Mouse (Mus musculus) thymus, postnatal 14 days (tissue): ENCODE results near the gene Abi3.
"Not testable (repeated sequence)": the region's sequence is repeated elsewhere in the genome, so short reads cannot be mapped to it uniquely, and the experiment has no call there.

Source experiments
- DNase-seq: peaks from one replicate; pipeline ENCODE4 v3.0.0; 2021

Abi3 gene

GRCm38 (mm10) chr11:95842074-95842681 is at the start of gene Abi3:
Gene Abi3, minus strand, starts transcription at chr11:95842476.
- peak; percentile 91 for DNase-seq

DNA sequence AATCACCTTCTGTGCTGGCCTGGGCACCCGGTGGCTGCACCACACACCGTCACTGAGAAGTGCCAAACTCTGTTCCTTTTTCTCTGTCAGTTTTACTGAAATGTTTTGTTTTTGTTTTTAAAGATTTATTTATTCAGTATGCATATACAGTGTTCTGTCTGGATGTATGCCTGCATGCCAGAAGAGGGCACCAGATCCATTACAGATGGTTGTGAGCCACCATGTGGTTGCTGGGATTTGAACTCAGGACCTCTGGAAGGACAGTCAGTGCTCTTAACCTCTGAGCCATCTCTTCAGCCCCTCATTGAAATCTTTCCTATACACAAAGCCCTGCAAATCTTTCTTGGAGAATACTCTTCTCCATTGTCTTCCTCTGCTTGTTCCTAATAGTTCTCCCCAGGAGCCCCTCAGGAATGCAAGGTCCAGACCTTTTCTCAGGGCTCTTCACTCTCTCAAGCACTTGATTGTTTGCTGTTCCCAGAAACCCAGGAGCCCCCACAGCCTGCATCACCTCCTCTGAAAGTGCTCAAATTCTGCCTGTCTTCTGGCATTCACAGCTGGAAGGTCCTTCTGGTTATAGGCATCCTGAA is 48.3 kb upstream of the Abi3 start:
- DNase-seq: no peak

DNA sequence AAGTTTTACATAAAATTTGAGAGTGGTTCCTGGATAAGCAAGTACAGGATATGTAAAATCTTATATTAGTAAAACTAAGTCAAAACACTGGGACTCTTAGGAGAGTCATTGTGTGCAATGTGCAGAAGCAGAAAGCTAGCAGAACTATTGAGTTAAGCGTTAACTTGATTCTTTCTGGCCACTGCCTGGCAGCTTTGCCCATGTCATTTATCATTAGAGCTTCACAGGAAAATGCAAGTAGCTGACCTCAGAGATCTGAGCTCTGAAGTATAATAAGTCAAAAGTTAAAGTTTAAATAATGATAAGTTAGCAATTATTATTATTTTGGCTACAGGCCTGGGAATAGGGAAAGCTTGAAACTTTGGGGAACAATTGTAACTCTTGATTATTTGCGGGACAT is 37.6 kb upstream of the Abi3 start:
- DNase-seq: not testable (repeated sequence)

- DNase-seq: peak; percentile 66
Observed at GRCm38 (mm10) chr11:95876296-95876695, 34.0 kb upstream of the Abi3 start.

DNA sequence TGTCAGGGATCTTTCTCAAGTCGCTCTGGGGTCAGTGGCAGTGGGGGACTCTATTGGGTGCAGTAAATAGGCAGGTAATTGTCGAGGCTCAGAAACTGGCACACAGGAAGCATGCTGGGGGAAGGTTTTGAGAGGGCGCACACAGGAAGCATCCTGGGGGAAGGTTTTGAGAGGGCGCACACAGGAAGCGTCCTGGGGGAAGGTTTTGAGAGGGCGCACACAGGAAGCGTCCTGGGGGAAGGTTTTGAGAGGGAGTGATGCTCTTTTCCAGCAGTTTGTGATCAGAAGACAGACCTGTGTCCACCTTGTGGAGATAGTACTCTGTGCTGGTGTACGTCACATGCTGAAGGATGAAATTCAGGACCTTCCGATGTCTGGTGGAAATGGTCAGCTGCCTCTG is 33.5 kb upstream of the Abi3 start:
- DNase-seq: peak; percentile 46

GRCm38 (mm10) chr11:95869918-95870470 is 27.7 kb upstream of the Abi3 start:
- no peak for DNase-seq

DNA sequence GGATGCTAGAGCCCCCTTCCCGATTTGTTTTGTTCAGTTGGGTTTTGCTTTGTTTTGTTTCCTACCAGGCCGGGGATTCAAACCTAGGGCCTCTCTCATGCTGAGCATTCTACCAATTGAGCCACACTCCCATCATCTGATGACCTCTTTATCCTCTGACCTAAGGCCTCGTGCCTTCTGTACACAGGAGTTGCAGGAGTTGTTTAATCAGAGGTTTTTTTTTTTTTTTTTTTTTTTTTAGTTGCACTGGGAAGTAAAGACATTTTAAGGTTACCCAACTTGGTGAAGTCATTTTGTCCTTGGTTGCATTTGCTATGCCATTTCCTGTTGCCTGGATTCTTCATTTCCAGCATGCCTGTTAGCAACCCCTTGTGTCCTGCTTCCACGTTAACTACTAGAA is 27.2 kb upstream of the Abi3 start:
- DNase-seq: no peak

DNA sequence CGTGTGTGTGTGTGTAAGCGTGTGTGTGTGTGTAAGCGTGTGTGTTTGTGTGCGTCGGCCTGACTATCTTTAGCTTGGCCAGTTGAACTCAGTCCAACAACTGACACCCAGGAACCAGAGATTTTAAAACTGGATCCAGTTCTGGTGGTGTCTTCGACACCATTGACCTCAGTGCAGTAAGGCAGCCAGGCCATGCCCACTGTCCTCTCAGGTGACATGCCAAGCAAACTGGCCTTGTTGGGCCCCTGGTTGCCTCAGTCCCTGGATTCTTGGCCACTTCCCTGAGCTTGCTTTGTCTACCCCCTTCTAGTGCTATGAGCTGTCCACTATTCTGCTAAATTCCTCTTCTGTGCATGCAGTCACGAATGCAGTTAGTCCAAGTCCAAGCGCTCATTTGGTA is 19.1 kb upstream of the Abi3 start:
- DNase-seq: no peak

- no peak for DNase-seq
Observed at GRCm38 (mm10) chr11:95860071-95860490, 17.8 kb upstream of the Abi3 start.

DNA sequence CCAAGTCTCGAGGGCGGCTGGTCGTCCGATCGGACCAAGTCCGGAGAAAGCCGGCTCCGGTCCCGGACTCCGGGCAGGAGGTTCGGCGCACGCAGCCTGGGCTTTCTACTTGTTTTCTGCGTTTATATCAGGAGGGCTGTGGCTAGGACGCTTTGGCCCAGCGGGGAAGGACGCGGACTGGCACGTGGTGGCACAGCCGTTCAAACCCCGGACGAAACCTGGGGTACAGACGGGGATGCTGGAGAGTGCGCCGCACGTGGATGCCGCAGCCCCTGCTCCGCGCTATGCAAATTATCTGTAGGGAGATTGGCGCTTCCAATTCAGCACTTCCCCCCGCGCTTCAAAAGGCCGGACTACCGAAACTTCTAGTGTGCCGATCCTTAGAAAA is 17.2 kb upstream of the Abi3 start:
- peak; percentile 81 for DNase-seq

DNA sequence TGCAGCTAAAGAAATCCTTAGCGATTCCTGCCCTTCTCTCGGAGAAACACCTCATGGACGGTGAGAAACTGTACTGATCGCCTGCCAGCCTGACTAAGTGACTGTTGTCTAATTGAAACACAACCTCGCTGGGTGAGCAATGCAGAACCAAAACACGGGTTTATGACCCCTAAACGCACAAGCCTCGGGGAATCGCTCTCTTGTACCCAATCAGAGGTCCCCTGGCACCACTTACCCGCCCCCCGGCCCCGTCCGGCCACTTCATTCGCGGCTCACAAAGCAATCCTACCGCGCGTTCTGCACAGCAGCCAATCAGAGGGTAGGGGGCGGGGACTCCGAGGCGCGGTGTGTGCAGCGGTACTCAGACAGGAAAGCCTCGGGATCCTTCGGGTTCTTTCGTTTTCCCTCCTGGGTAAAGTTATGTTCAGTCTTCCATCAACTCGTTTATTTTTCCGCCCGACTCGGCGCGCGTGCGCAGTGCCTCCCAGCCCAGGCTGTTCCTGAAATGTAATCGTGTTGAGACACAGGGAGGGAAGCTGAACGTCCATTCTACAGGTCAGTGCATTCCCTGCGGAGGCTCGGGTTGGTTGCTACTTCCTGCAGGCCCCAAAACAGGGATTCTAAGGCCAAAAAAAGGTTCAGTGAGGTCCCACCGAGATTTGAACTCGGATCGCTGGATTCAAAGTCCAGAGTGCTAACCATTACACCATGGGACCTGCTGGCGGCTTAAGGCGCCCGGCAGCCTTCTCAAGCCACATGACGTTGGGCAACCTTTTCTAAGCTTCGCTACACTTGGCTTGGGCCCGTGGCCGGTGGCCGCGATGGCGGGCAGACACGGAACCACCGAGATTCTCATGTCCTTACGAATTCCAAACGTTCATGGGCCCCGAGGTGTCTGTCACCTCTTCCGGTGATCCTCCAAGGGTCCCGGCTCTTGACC is 16.5 kb upstream of the Abi3 start:
- peak; percentile 98 for DNase-seq

DNA sequence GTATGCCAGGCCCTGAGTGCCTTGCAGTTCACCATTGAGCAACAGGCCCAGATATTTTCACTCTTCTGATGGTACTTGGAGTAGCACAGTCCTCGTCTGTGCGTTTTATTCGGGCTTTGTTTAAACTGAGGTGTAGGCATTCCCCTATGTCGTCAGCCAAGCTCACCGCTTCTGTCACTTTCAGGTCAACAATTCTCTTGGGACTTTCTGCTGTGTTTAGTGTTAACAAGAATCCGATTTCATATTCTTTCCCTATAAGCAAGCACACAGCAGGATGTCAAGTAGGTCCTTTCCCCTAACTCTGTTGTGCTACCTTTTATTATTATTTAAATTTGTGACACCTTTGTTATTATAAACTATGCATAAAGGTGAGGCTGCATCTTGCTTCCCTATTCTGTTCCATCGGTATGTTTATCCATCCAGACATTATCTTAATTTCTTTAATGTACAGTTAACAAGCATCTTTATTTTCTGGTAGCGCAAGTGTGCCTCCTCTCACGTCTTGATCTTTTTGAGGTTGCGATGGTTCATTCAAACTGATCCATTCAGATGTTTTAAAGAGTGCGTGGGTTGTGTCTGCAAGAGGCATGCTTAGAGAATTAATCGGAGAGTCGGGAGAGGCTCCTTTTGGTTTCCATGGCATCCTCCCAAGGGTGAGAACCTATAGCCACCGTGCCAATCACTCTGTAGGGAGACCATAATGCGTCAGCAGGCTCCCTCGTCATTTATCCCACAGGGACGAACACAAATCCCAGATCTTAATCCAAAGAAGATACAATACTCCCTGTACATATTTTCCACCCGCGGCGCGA is 15.6 kb upstream of the Abi3 start:
- DNase-seq: no peak

DNA sequence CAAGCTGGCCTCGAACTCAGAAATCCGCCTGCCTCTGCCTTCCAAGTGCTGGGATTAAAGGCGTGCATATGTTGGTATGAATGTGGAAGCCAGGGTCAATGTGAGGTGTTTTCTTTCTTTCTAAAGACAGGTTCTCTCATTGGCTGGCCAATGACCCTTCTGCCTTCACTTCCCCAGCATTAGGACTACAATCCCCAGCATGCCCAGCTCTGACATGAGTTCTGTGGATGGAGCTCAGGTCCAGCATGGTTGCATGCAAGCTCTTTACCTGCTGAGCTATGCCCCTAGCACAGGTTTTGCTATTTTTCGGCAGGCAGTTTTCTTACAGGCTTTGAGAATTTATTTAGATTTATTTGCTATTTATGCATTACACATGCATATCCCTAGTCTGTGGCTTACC is 15.0 kb upstream of the Abi3 start:
- DNase-seq: no peak

DNA sequence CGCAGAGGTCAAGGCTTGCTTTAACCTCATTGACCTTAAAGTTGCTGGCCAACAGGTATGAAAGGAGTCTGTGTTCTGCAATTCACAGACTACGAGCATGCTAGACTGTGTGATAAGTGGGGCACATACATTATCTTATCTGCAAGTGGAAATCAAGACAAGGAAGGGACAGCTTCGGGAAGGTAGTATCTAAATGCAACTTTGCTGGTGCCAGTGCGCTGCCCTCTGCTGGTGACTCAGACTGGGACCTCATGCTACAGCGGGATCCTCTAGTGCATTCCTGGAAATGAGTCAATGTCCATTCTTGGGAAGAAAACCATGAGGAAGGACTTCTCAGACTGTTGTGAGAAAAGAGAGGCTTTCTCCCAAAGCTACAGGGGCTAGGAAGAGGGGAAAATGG is 11.4 kb upstream of the Abi3 start:
- DNase-seq: peak; percentile 82

DNA sequence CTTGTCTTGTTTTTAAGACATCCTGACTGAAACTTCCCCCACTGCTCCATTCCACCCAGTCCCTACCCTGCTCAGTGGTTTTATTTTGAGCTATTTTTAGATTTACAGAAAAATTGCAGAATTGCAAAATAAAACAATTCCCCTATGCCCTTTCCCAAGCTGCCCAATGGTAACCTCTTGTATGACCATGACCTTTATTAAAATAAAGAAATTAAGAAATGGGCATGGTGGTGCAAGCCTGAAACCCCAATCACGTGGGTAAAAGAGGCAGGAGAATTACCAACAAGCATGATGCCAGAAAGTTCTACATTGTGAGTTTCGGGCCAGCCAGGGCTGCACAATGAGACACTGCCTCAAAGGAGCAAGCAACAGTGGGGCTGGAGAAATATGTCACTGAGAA is 8.6 kb upstream of the Abi3 start:
- DNase-seq: no peak

DNA sequence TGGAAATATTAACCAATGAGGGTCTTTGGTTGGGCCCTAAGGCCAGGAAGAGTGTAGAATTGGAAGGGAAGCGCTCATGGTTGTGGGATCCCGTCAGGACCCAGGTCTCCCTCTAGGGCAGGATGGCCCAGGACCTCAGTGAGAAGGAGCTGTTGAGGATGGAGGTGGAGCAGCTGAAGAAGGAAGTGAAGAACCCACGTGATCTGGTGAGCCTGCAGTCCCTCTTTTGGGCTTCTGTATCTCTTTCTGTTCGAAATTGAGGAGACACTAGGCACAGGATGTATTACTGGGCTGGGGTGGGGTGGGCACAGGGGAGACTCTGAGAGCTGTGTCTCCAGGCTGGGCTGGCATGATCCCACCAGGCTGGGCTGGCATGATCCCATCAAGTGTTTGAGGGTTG is 2.7 kb upstream of the Abi3 start:
- DNase-seq: peak; percentile 19

DNA sequence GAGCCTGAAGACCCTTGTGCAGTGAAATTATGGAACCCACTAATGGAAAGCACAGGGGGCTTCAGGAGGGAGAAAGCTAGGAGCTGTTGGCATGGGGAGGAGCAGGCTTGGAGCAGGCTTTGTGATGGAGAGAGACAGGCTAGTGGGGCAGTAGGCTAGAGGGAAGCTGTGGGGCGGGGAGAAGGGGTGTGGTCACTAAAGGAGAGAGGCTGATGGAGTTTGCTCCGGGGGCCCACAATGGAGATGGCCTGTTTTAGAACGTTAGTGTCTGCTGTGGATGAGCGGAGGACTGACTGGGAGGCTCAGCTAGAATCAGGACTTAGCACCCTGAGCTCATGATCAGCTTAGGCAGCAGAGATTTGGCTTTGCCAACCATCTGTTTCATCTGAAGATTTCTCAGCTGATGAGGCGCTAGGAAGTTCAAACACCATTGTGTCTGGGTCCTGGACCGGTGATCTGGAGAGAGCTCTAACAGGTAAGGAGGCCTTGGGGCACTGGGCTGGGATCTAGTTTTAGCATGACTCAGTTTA is 1.2 kb upstream of the Abi3 start:
- peak; percentile 20 for DNase-seq

DNA sequence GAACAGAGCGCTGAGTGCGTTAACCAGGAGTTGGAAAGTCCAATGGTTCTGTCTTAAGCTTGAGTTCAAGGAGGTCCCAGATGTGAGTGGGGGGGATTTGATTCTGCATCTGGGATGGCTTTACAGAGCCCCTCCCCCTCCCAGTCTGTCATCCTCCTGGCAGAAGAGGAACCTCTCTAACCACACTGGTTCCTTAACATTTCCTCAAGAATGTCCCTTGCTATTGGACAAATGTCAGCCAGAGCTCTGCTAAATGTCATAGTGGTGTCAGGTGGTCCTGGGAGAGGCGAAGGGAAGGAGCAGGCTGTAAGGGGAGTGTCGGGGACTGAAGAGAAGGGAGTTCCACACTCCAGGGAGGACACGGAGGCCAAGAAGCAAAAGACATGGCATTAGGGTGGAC is 677 bp upstream of the Abi3 start:
- peak; percentile 42 for DNase-seq

DNA sequence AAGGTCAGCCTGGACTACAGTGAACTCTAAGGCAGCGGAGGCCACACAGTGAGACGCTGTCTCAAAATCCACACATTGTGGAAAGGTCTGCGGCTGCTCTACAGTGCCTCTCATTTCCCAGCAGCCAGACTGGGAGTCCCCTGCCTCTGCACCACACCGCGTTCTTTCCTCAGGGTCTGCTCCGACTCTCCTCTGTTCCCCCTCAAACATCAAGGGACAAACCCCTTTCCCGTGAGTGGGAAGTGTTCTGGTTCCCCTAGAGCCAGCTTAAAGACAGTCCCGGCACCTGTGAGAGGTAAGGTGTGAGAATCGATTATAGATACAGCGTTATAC is 812 bp downstream of the Abi3 start:
- DNase-seq: peak; percentile 44

GRCm38 (mm10) chr11:95840694-95841497 is 1.4 kb downstream of the Abi3 start:
- DNase-seq: peak; percentile 27

DNA sequence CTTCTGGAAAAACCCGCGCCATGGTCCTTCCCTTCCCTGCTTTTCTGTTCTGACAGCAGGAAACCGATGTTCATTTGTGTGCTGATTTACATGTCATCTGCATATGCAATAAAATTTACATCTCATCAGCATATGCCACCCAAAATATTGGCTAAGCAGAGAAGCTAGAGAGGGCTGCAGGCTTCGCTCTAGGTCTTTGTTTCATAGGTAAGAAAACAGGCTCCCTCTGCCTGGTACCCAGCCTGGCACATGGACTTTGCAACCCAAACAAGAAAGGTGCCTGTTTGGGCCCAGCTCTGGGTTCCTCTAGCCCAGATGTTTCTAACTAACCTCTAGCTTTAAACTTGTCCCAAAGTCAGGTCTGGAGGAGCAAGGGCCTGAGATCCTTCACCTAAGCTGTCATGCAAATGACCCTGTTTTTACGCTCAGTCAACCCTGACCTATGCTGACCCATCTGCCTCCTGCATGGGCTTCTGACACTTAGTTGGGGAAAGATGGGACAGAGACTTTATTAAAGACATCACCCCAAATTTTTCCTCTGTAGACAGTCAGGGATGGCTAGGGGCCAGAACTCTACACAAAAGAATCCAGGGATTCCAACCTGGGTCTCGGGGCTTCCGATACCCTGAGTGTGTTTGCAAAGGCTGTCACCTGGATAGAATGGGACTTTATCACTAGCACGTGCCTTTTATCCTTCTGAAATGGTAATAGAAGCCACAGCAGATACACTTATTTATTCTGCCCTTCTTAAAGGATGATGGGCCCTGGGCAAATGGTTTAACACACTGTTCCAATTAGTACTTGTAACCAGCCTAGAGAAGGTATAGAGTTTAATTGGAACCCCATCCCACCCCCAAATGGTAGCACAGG is 3.0 kb downstream of the Abi3 start:
- DNase-seq: peak; percentile 51
